Mouse (Mus musculus) urinary bladder, postnatal 4 days (tissue): ENCODE data around the gene Fbxl19.

Experiments used
- DNase-seq, 2 experiments: peaks; one replicate each; pipeline ENCODE4 v3.0.0; 2021 to 2022; ENCODE audit warnings: low spot score in 2 of 2

The Fbxl19 gene

GRCm38 (mm10) chr7:127744366-127745045 is at the start of gene Fbxl19:
TSS of gene Fbxl19 (plus strand) at chr7:127744543.
- peak; percentile 63 to 75 for DNase-seq

GRCm38 (mm10) chr7:127698986-127699385 is 45.4 kb upstream of the Fbxl19 start:
- no peak for DNase-seq

GRCm38 (mm10) chr7:127700712-127701331 is 43.5 kb upstream of the Fbxl19 start:
- DNase-seq, result no peak

DNA sequence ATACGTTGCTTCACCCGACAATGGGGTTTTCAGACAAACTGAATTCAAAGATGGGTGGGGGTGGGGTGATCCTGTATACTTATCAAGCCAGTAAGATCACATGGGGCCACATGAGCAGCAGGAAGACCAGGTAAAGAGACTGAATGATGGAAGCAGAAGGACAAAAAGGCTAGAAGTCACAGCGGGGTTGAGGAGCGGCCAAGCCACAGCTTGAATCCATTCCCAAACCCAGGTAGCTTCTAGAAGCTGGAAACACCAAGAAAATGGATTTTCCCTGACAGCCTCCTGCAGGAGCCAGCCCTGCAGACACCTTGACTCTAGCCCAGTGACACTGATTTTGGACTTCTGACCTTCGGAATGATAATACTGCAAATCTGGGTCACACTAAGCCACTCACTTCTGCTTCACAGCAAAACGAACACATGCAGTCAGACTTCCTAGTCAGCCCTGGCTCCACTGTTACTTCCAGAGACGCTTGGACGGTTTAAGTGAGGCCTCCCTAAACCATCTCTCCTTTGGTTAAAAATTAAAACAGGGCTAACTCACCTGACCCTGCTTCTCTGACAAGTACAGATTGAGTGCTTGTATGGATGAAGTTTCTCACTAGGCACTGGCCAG is 40.7 kb upstream of the Fbxl19 start:
- DNase-seq, result no peak

- no peak for DNase-seq
These were observed 39.7 kb upstream of the Fbxl19 start for GRCm38 (mm10) chr7:127704598-127704997.

GRCm38 (mm10) chr7:127705706-127706105 is 38.6 kb upstream of the Fbxl19 start:
- DNase-seq, result no peak

GRCm38 (mm10) chr7:127707045-127707956 is 37.0 kb upstream of the Fbxl19 start:
- DNase-seq, result peak in 1 of 2 experiments; percentile 36

- no peak for DNase-seq
These were observed 36.5 kb upstream of the Fbxl19 start for GRCm38 (mm10) chr7:127707957-127708206.

- peak; percentile 93 to 94 for DNase-seq
These were observed 35.9 kb upstream of the Fbxl19 start, which contains the start of gene Bcl7c for GRCm38 (mm10) chr7:127708207-127709078. TSS of gene Bcl7c (minus strand) at chr7:127708933.

GRCm38 (mm10) chr7:127709261-127709979 is 34.9 kb upstream of the Fbxl19 start:
- DNase-seq, result no peak

DNA sequence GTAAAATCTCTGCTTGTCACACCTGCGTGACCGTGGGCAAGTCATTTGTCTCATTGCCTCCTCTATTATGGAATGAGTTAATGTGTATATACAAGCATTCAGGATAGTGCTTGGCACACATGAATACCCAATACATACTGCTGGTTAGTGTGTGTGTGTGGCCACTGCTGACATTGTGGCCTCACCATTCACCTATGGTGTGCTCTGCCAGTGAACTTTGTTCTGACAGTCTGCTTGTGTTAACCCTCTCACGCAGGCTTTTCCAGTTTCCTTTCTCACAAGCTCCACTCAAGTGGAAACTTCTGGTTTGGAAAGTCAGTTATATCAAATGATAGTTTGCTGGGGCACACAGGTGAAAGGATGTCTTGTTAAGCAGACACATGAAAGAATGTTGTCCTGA is 33.3 kb upstream of the Fbxl19 start:
- DNase-seq, result no peak

DNA sequence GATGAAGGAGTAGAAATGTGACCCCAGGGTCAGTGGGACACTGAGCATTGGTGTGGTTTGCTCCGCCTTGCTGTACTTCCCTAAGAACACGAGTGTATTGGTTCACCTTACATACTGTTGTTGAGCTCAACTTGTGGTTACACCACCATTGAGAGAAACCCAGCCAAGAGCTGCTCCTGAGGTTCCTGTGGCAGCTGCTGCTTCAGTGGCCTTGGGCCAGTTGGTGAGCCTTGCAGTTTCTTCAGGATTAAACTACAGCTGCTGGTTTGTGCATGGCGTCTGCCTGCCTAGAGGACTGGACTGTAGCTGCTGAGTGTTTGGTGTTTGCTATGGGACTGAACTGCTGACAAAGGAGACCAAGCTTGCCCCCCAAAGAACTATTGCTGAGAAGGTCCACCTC is 32.9 kb upstream of the Fbxl19 start:
- no peak for DNase-seq

DNA sequence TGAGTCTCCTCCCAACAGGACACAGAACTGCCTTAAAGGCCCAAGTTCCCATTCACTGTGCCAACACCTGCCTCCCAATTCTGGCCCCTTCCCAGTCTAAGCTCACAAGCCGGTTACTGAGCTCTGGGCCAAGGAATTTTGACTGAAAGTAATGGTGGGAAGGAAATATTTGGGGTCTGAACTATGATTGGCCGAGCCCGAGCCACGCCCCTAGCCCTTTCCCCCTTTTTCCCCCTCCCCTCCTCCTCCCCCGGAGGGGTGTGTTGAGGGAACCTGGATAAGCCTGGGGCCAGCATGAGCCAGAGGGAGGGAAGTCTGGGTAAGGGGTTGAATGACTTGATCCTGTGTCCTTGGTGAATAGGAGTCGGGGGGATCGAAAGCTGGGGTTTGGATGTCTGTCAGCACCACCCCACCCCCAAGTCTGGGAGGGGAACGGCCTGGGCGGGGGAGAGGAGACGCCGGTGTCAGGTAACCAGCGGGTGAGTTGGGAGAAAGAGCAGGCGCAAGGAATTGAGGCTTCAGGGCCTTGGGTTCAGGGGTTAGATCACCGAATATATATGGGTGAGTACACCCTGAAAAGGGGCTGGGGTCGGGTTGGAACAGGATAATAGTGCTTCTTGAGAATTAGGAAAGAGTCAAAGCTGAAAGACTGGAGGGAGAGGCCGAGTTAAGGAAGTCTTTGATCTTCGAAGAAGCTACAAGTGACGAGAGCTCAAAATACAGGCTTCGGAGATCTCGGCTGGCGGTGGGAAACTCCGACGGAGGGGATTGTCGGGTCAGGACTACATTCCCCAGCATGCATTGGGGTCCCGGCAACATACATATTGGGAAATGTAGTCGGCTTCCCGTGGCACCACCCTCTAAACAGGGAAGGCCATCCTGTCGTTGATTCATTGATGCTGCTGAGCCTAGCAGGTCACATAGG is 31.6 kb upstream of the Fbxl19 start, which contains the start of gene Ctf1:
TSS of gene Ctf1 (plus strand) at position 276 of the 925 bp plus-strand sequence.
- DNase-seq, result peak; percentile 69 to 82

- no peak for DNase-seq
These were observed 29.5 kb upstream of the Fbxl19 start for GRCm38 (mm10) chr7:127714816-127715215.

DNA sequence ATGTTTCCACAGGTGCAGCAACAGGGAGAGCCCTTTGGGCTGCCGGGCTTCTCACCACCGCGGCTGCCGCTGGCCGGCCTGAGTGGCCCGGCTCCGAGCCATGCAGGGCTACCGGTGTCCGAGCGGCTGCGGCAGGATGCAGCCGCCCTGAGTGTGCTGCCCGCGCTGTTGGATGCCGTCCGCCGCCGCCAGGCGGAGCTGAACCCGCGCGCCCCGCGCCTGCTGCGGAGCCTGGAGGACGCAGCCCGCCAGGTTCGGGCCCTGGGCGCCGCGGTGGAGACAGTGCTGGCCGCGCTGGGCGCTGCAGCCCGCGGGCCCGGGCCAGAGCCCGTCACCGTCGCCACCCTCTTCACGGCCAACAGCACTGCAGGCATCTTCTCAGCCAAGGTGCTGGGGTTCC is 27.4 kb upstream of the Fbxl19 start:
- DNase-seq, result peak; percentile 67 to 68

DNA sequence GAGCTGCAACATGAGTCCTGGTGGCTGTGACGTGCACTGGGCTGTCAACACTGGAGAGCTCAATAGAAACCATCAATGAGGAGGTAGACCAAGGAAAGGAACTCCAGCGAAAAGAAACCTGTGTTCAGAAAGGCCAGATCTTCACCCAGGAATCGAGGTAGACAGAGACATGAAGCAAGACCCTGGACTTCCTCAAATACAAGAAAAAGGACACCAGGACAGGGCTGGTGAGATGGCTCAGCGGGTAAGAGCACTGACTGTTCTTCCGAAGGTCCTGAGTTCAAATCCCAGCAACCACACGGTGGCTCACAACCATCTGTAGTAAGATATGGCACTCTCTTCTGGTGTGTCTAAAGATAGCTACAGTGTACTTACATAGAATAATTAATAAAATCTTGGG is 26.0 kb upstream of the Fbxl19 start:
- DNase-seq, result no peak

DNA sequence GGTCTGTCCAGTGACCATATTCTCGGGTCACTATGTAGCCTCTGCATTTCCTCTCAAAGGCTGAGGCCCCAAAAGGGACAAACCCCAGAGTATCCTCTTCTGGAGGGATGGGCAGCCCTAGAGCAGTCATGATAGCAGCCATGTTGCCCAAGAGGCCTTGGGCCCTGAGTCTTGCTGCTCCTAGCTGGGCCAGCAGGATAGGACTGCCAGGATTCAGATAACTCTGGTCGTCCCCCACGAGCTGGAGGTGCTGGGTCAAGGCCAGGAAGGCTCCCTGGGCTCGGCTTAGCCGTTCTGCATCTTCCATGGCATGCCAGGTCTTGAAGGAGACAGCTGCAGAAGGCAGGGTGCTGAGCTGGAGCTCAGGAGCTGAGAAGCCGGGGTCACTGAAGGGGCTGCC is 25.1 kb upstream of the Fbxl19 start:
- peak in 1 of 2 experiments; percentile 48 for DNase-seq

DNA sequence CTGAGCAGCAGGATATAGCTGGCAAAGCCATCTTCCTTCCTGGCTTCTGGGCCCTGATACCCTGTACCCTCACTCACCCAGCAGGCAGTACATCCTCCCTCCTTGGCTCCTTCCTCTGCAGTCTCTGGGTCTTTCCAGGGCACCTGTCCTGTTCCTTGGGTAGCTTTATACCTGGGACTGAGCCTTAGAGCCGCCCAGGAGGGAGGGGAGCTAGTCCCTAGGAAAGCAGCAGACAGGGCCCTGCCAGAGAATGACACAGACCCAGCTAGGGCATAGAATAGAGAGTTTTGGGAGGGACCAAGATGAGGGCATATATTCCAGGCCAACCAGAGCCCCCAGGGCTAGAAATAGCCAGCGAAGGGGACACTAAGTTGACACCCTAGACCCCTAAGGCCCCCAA is 18.9 kb upstream of the Fbxl19 start:
- no peak for DNase-seq

DNA sequence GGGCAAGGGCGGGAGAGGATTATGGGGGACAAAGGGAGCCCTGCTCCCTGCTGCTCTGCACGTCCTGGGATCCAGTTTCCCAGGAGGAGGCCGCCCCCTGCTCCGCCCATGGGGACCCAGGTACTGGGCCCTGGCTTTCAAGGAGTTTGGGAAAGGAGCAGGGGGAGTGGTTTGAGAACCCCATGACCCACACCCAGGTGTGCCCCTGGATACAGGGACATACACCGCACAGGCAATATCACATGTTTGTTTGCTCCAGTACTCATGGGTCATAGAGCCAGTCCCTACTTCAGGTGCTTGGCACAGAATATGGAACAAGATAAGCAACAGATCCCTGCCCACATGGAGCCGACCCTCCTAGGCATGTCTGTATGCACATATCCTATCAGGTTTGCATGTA is 18.4 kb upstream of the Fbxl19 start:
- no peak for DNase-seq
